ENCODE assay signal across 8 mouse cellular contexts in the genomic region with DNA sequence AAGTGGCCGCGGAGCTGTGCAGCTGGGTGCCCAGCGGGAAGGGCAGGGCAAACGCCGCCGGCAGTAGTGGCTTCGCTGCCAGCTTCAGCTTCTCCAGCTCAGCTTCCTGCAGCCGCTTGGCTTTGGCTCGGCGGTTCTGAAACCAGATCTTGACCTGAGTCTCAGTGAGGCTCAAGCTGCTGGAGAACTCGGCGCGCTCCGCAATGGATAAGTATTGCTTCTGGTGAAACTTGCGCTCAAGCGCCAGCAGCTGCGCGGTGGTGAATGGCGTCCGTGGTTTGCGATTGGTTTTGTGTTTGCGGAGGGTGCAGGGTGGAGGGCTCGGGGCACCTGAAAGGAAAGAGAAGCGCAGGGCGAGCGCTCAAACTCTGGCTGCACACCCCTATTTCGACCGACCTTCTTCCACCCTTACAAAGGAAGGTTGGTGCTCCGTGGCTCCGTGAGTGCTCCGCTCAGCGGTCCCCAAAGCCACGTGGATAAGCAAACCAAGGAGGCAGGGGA. TPM values are rescaled to one million over a fixed set of nuclear protein-coding genes. Genes with fewer than 3 reads are reported as not detected.
DNase-seq lines count a peak whose midpoint lies in the region; ATAC-seq and TF ChIP-seq lines count a peak whose summit lies in the region.

No protein-coding gene starts in this region.

- no peak overlapping the region for H3K27ac ChIP-seq in kidney, adult 2 months (ENCODE audit: insufficient read depth, low read depth, low read length)
- no peak overlapping the region for H3K27ac ChIP-seq in forebrain, postnatal 0 days (ENCODE audit: low read depth, low read length)
- H3K27ac ChIP-seq in limb, embryonic 14.5 days (replicated peaks; ENCODE audit: low read depth, low read length), result no peak overlapping the region
- H3K27ac ChIP-seq in neural tube, embryonic 14.5 days (ENCODE audit: low read depth, low read length), result no peak overlapping the region

- H3K9ac ChIP-seq in forebrain, postnatal 0 days, result no peak overlapping the region
- no peak overlapping the region for H3K9ac ChIP-seq in limb, embryonic 14.5 days (ENCODE audit: low read depth, low read length, severe bottlenecking)
- peak overlapping the region; percentile 32; the same call in 1 of the 2 replicates for H3K9ac ChIP-seq in neural tube, embryonic 14.5 days (replicated peaks; ENCODE audit: low read depth, low read length)

- peak; percentile 11 for DNase-seq in kidney, adult 2 months
- DNase-seq in kidney, postnatal 14 days, result no peak
- DNase-seq in brain, adult 2 months (ENCODE audit: low read depth, low spot score), result peak; percentile 36
- DNase-seq in forebrain, postnatal 0 days, result no peak
- no peak for DNase-seq in limb, embryonic 14.5 days (ENCODE audit: low spot score)
- no peak for DNase-seq in right cerebral cortex, adult 18-20 months
- no peak for DNase-seq in spleen, postnatal 14 days (ENCODE audit: low spot score in 2 of 2)

- H3K4me3 ChIP-seq in kidney, adult 2 months (ENCODE audit: insufficient read depth, low read depth, low read length), result peak overlapping the region; percentile 5; the same call in 1 of the 2 replicates
- H3K4me3 ChIP-seq in forebrain, postnatal 0 days (ENCODE audit: low read depth, low read length), result peak overlapping the region; percentile 32
- H3K4me3 ChIP-seq in limb, embryonic 14.5 days (replicated peaks; ENCODE audit: low read length), result peak overlapping the region; percentile 41
- peak overlapping the region; percentile 51 for H3K4me3 ChIP-seq in neural tube, embryonic 14.5 days (ENCODE audit: low read depth, low read length)

- H3K4me1 ChIP-seq in kidney, adult 2 months (ENCODE audit: control insufficient read depth, insufficient read depth, low read length), result peaks cover 8% of the 10 kb centered on the region; the same call in 1 of the 2 replicates
- H3K4me1 ChIP-seq in forebrain, postnatal 0 days (ENCODE audit: insufficient read depth), result 0 out of 2 replicates have a peak, but pooled peaks cover 9% of the 10 kb centered on the region
- H3K4me1 ChIP-seq in limb, embryonic 14.5 days (ENCODE audit: control insufficient read depth, insufficient read depth, low read length), result peaks cover 18% of the 10 kb centered on the region
- H3K4me1 ChIP-seq in neural tube, embryonic 14.5 days (ENCODE audit: control insufficient read depth, insufficient read depth, low read length), result peaks cover 13% of the 10 kb centered on the region

- peak; percentile 36 for ATAC-seq in forebrain, postnatal 0 days
- no peak for ATAC-seq in limb, embryonic 14.5 days (ENCODE audit: low FRiP score, low read depth)
- ATAC-seq in neural tube, embryonic 14.5 days (ENCODE audit: low read depth), result no peak

- no peaks in the 10 kb centered on the region for H3K9me3 ChIP-seq in forebrain, postnatal 0 days (ENCODE audit: low read length)
- no peaks in the 10 kb centered on the region for H3K9me3 ChIP-seq in limb, embryonic 14.5 days (ENCODE audit: control insufficient read depth, low read length)
- H3K9me3 ChIP-seq in neural tube, embryonic 14.5 days (ENCODE audit: control insufficient read depth, low read length), result no peaks in the 10 kb centered on the region

- peak overlapping the region; percentile 54 for H3K4me2 ChIP-seq in forebrain, postnatal 0 days (ENCODE audit: low read depth)
- peak overlapping the region; percentile 61 for H3K4me2 ChIP-seq in limb, embryonic 14.5 days (replicated peaks; ENCODE audit: low read depth, low read length, severe bottlenecking)
- peak overlapping the region; percentile 58 for H3K4me2 ChIP-seq in neural tube, embryonic 14.5 days (ENCODE audit: low read depth, low read length)

- no peaks in the 10 kb centered on the region for H3K36me3 ChIP-seq in kidney, adult 2 months (ENCODE audit: control insufficient read depth, insufficient read depth, low read length)
- no peaks in the 10 kb centered on the region for H3K36me3 ChIP-seq in forebrain, postnatal 0 days (ENCODE audit: insufficient read depth)
- no peaks in the 10 kb centered on the region for H3K36me3 ChIP-seq in limb, embryonic 14.5 days (ENCODE audit: control insufficient read depth, insufficient read depth, low read length)
- H3K36me3 ChIP-seq in neural tube, embryonic 14.5 days (ENCODE audit: control insufficient read depth, insufficient read depth, low read length), result no peaks in the 10 kb centered on the region

- 1% methylated on average over 33 of the region's 33 CpGs for WGBS in kidney, adult 2 months
- WGBS in forebrain, postnatal 0 days, result under 1% methylated on average over 33 of the region's 33 CpGs
- under 1% methylated on average over 32 of the region's 33 CpGs for WGBS in limb, embryonic 14.5 days
- under 1% methylated on average over 33 of the region's 33 CpGs for WGBS in neural tube, embryonic 14.5 days

- TF ChIP-seq POLR2A in kidney, adult 2 months (IDR thresholded peaks at IDR 0.05; ENCODE audit: low read depth, low read length), result no peak
- TF ChIP-seq POLR2A in limb, embryonic 14.5 days (IDR thresholded peaks at IDR 0.05; ENCODE audit: borderline replicate concordance, extremely low read depth, insufficient read depth, insufficient read length), result no peak

- TF ChIP-seq CTCF in kidney, adult 2 months (conservative IDR thresholded peaks at IDR 0.05; ENCODE audit: insufficient read depth, insufficient read length, low read depth, low read length), result no peak
- TF ChIP-seq CTCF in forebrain, postnatal 0 days (IDR thresholded peaks at IDR 0.05; ENCODE audit: low read depth), result no peak

- peaks cover 6% of the 10 kb centered on the region for H3K27me3 ChIP-seq in kidney, adult 2 months (replicated peaks; ENCODE audit: control insufficient read depth, insufficient read depth, low read length)
- H3K27me3 ChIP-seq in forebrain, postnatal 0 days (ENCODE audit: insufficient read depth, low read length), result peaks cover 69% of the 10 kb centered on the region
- peaks cover 72% of the 10 kb centered on the region for H3K27me3 ChIP-seq in limb, embryonic 14.5 days (ENCODE audit: control insufficient read depth, insufficient read depth, low read length)
- peaks cover 19% of the 10 kb centered on the region for H3K27me3 ChIP-seq in neural tube, embryonic 14.5 days (ENCODE audit: control insufficient read depth, insufficient read depth, low read length)

RNA-seq across cellular contexts. Expression of gene Msx3, which starts 1.0 kb away (rescaled TPM):
- not detected in 2 replicates for polyA plus RNA-seq in kidney, adult 2 months (2012; rRNA removed)
- 0.48 and 1.2 TPM in 2 replicates for total RNA-seq in forebrain, postnatal 0 days (2014; rRNA removed)
- 0.53 and 1.5 TPM in 2 replicates for polyA plus RNA-seq in forebrain, postnatal 0 days (2015; fragmentation: Nextera tagmentation; extraction: Ambion mirVana)
- polyA plus RNA-seq in limb, embryonic 14.5 days (2012; rRNA removed), result not detected in 2 replicates
- not detected in 2 replicates for polyA plus RNA-seq in limb, embryonic 14.5 days (2014; fragmentation: Nextera tagmentation; extraction: Ambion mirVana)
- polyA plus RNA-seq in neural tube, embryonic 14.5 days (2014; fragmentation: Nextera tagmentation; extraction: Ambion mirVana), result 6.6 and 8.1 TPM in 2 replicates

RNA-seq across cellular contexts. Expression of gene Tubgcp2, which starts 11.4 kb away (rescaled TPM):
- 19.9 and 20.0 TPM in 2 replicates for polyA plus RNA-seq in kidney, adult 2 months (2012; rRNA removed)
- total RNA-seq in forebrain, postnatal 0 days (2014; rRNA removed), result 67.3 and 79.8 TPM in 2 replicates
- 57.8 and 68.1 TPM in 2 replicates for polyA plus RNA-seq in forebrain, postnatal 0 days (2015; fragmentation: Nextera tagmentation; extraction: Ambion mirVana)
- polyA plus RNA-seq in limb, embryonic 14.5 days (2012; rRNA removed), result 69.1 and 76.7 TPM in 2 replicates
- polyA plus RNA-seq in limb, embryonic 14.5 days (2014; fragmentation: Nextera tagmentation; extraction: Ambion mirVana), result 58.8 and 66.2 TPM in 2 replicates
- polyA plus RNA-seq in neural tube, embryonic 14.5 days (2014; fragmentation: Nextera tagmentation; extraction: Ambion mirVana), result 57.1 and 61.0 TPM in 2 replicates

RNA-seq across cellular contexts. Expression of gene Zfp511, which starts 11.7 kb away (rescaled TPM):
- polyA plus RNA-seq in kidney, adult 2 months (2012; rRNA removed), result 28.6 and 43.3 TPM in 2 replicates
- 49.8 and 56.1 TPM in 2 replicates for total RNA-seq in forebrain, postnatal 0 days (2014; rRNA removed)
- polyA plus RNA-seq in forebrain, postnatal 0 days (2015; fragmentation: Nextera tagmentation; extraction: Ambion mirVana), result 66.1 and 74.3 TPM in 2 replicates
- 58.3 and 75.1 TPM in 2 replicates for polyA plus RNA-seq in limb, embryonic 14.5 days (2012; rRNA removed)
- polyA plus RNA-seq in limb, embryonic 14.5 days (2014; fragmentation: Nextera tagmentation; extraction: Ambion mirVana), result 37.2 and 41.1 TPM in 2 replicates
- polyA plus RNA-seq in neural tube, embryonic 14.5 days (2014; fragmentation: Nextera tagmentation; extraction: Ambion mirVana), result 52.7 and 61.2 TPM in 2 replicates

RNA-seq across cellular contexts. Expression of gene Caly, which starts 34.5 kb away (rescaled TPM):
- polyA plus RNA-seq in kidney, adult 2 months (2012; rRNA removed), result 0.16 and 0.52 TPM in 2 replicates
- total RNA-seq in forebrain, postnatal 0 days (2014; rRNA removed), result 259 and 284 TPM in 2 replicates
- polyA plus RNA-seq in forebrain, postnatal 0 days (2015; fragmentation: Nextera tagmentation; extraction: Ambion mirVana), result 348 and 396 TPM in 2 replicates
- polyA plus RNA-seq in limb, embryonic 14.5 days (2012; rRNA removed), result 0.46 and 0.65 TPM in 2 replicates
- polyA plus RNA-seq in limb, embryonic 14.5 days (2014; fragmentation: Nextera tagmentation; extraction: Ambion mirVana), result 0.69 and 0.77 TPM in 2 replicates
- polyA plus RNA-seq in neural tube, embryonic 14.5 days (2014; fragmentation: Nextera tagmentation; extraction: Ambion mirVana), result 209 and 365 TPM in 2 replicates

RNA-seq across cellular contexts. Expression of gene Prap1, which starts 45.3 kb away (rescaled TPM):
- 1.1 and 1.9 TPM in 2 replicates for polyA plus RNA-seq in kidney, adult 2 months (2012; rRNA removed)
- total RNA-seq in forebrain, postnatal 0 days (2014; rRNA removed), result not detected in 2 replicates
- polyA plus RNA-seq in forebrain, postnatal 0 days (2015; fragmentation: Nextera tagmentation; extraction: Ambion mirVana), result not detected in 2 replicates
- 0.80 and 13.6 TPM in 2 replicates for polyA plus RNA-seq in limb, embryonic 14.5 days (2012; rRNA removed)
- polyA plus RNA-seq in limb, embryonic 14.5 days (2014; fragmentation: Nextera tagmentation; extraction: Ambion mirVana), result 0.33 TPM in 1 of 2 replicates, not detected in the other
- polyA plus RNA-seq in neural tube, embryonic 14.5 days (2014; fragmentation: Nextera tagmentation; extraction: Ambion mirVana), result 0.48 TPM in 1 of 2 replicates, not detected in the other

Comparison
In these comparisons a context has a peak if more than half of its experiments do, and no peak if none do; other contexts are left out.
1. DNase-seq: peak in kidney, adult 2 months (single experiment) and brain, adult 2 months (single experiment); none in kidney, postnatal 14 days (single experiment), forebrain, postnatal 0 days (single experiment), limb, embryonic 14.5 days (single experiment), right cerebral cortex, adult 18-20 months (single experiment) and spleen, postnatal 14 days (0 of 2).
2. Peak in every context shown above with its lines, with median percentiles within 50 percentile points of each other: H3K4me3 ChIP-seq and H3K4me2 ChIP-seq.